Mouse (Mus musculus) layer of hippocampus, adult 9-10 months (tissue): ENCODE data around the gene 2010109A12Rik.

ENCODE experiments used
- DNase-seq: peaks from one replicate; pipeline ENCODE4 v3.0.0; 2022; ENCODE audit warnings: low spot score

The 2010109A12Rik gene

GRCm38 (mm10) chr5:93206109-93207005, at the start of gene 2010109A12Rik, which contains the start of gene Ccni:
TSS of gene 2010109A12Rik (plus strand) at chr5:93206518.
TSS of gene Ccni (minus strand) at chr5:93206495.
- DNase-seq: peak; percentile 96

DNA sequence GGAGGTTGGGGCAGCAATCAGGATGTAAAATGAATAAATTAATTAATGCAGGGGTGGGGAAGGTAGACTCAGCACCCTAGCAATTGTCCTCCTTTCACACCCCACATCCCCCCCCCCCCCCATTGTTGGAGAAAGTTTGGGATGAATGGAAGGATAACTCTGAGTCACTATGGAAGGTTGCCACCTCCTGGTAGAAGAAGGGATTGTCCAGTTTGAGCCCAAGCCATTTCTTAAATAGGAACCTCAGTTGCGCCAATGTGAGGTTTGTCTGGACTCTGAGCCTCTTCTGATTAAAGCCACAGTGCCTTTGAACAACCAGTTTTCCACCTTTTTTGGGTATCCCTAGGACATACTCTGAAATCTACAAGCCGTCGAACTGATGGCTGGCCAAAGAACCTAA, 42.8 kb upstream of the 2010109A12Rik start:
- DNase-seq: peak; percentile 66

GRCm38 (mm10) chr5:93167919-93168516, 38.3 kb upstream of the 2010109A12Rik start:
- no peak for DNase-seq

GRCm38 (mm10) chr5:93168654-93169053, 37.7 kb upstream of the 2010109A12Rik start:
- DNase-seq: no peak

- DNase-seq: no peak
Observed at GRCm38 (mm10) chr5:93171420-93171819, 34.9 kb upstream of the 2010109A12Rik start.

GRCm38 (mm10) chr5:93172536-93172935, 33.8 kb upstream of the 2010109A12Rik start:
- no peak for DNase-seq

DNA sequence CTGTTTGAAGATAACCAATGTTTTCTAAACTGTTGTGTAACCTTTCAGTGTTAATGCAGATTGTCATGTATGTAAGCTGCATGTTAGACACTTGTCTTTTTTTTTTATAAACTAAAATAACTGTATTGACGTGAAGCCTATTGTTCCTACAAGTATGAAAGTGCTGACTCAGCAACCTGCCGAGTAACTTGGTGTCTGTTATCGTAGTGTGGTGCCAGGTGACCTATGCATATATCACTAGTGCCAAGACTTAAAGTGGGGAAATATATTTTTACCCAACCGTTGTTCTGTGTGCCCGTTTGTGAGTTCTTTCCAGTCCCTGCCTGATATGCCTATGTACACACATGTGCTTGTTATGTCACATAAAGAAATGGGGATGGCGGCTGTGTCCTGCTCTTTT, 31.6 kb upstream of the 2010109A12Rik start:
- DNase-seq: no peak

GRCm38 (mm10) chr5:93178616-93179015, 27.7 kb upstream of the 2010109A12Rik start:
- peak; percentile 18 for DNase-seq

DNA sequence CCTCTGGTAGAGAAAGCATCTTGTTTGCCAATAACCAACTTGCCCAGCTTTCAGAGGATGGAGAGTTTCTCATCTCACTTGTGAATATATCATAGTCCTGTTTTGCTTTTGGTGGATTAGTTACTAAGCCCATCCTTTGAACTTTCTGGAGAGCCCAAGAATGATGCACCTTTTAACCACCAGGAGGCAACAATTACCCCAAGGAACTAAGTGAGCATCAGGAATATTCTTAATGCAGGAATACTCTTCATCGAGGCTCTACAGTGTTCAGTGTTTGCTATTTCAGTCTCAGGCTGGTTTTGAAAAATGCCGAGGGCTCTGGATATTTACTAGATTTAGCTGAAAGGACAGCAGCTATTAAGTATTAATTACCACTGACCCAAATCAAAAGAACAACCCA, 26.1 kb upstream of the 2010109A12Rik start:
- DNase-seq: no peak

- no peak for DNase-seq
Observed at GRCm38 (mm10) chr5:93183311-93183710, 23.0 kb upstream of the 2010109A12Rik start.

DNA sequence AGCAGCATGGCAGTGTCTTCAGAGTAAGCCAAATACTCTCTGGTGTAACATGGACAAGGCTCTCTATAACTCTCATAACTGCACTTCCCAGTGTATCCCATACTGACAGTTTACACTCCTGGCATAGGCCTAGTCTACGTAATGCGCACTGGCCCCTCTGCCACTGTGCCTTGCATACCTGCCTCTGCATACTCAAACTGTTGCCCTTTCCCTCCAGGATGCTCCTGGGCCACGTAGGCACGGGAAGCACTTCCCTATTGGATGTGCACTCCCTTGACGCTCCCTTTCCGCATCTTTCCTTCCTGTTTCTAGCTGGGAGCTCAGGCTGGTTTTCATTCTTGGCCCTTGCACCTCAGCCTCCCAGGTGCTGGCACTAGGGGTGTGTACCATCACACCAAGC, 21.8 kb upstream of the 2010109A12Rik start:
- no peak for DNase-seq

GRCm38 (mm10) chr5:93189607-93190006, 16.7 kb upstream of the 2010109A12Rik start:
- no peak for DNase-seq

DNA sequence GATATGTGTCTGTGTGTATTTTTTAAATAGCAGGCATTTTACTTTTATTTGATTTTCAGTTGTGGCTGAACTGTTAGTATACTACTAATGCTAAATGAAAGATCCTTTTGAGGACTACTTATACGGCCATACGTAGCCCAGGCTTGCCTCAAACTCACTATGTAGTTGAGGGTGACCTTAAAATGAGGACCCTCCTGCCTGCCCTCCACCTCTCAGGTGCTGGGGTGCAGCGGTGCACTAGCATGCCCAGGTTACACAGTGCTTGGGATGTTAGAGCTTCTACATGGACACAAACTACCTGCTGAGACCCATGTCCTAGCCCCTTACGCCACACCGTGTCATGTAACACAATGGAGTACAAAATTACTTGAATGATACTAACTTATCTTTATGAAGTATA, 15.9 kb upstream of the 2010109A12Rik start:
- no peak for DNase-seq

- no peak for DNase-seq
Observed at GRCm38 (mm10) chr5:93198232-93198631, 8.1 kb upstream of the 2010109A12Rik start.

DNA sequence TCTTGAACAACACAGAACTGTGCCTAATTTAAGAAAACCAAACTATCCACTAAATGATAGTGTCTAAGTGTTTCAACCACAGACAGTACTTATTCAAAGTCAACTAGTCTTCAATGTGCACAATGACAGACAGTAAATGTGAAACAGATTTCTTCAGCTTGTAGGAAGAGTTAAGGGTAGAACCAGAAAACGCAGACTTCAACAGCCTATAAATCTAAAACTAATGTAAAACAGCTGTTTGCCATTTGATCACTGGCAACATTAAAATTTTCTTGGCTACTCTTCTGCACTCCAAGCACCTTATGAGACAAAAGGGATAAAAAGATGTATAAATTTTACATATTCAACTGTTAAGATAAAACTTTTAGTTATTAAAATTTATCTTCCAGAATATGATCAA, 5.1 kb upstream of the 2010109A12Rik start:
- no peak for DNase-seq

DNA sequence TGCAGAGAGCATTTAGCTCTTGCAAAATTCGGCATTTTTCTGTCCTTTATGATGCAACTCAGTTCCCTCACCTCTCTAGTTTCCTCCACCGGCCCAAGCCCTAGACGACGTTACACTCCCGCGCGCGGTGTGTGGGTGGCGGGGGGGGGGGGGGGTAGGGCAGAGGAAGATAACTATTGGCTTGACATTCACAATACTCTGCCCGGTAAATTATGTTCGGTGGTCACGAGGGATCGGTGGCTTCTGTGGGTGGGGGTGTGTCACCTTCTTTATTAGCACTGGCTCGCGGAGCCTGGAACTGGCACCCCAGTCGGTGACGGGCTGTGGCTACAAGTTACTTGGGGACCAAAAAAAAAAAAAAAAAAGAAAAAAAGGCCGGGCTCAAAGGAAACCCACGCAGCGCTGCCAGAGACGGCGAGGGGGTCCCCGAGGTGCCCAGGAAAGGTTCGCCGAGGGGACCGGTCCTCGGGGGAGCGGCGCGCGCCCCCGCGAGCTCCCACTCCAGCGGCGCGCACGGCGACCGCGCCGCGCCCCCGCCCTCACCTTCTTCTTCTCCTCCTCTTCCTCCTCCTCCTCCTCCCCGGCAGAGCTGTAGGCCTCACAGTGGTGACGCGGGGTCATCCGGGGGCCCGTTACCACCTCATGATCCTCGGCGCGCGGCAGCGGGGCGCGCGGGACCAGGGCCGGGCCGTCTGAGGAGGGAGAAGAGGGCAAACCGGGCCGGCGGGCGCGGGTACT, 778 bp upstream of the 2010109A12Rik start:
- DNase-seq: no peak

DNA sequence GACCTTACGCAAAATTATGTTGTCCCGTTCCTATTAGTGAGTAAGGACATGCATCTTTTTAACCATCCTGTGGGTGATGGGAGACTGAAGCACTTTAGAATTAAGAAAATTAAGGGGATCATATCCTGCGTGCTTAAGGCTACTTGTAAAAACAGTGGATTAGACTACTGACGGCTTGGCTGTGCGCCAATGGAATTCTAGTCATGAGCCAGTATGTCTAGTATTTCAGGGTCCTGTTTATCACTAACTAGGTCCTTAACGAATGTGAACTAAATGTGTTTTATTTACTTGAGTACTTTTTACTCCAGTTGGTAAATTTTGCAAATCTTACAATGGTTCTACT, 659 bp downstream of the 2010109A12Rik start:
- no peak for DNase-seq

- DNase-seq: no peak
Observed at GRCm38 (mm10) chr5:93207555-93207954, 1.2 kb downstream of the 2010109A12Rik start.

GRCm38 (mm10) chr5:93218375-93218774, 12.1 kb downstream of the 2010109A12Rik start:
- DNase-seq: no peak

GRCm38 (mm10) chr5:93221661-93222060, 15.3 kb downstream of the 2010109A12Rik start:
- no peak for DNase-seq

GRCm38 (mm10) chr5:93224549-93224948, 18.2 kb downstream of the 2010109A12Rik start:
- DNase-seq: no peak

DNA sequence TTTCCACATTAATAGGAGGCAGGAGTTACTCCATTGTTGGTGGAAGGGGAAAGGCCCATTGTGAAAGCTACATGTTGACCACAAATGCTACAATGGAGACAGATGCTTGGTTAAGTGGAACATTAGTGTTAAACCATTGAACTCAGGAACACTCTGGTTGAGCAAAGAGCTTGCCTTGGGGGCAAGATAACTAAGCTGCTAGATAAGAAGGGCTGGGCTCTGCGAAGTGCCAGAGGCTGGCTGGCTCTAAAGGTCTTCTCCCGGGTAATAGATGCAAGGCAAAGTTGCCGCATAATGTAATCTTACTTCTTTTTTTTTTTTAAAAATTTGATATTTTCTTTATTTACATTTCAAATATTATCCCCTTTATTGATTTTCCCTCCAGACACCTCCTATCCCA, 20.8 kb downstream of the 2010109A12Rik start:
- no peak for DNase-seq

DNA sequence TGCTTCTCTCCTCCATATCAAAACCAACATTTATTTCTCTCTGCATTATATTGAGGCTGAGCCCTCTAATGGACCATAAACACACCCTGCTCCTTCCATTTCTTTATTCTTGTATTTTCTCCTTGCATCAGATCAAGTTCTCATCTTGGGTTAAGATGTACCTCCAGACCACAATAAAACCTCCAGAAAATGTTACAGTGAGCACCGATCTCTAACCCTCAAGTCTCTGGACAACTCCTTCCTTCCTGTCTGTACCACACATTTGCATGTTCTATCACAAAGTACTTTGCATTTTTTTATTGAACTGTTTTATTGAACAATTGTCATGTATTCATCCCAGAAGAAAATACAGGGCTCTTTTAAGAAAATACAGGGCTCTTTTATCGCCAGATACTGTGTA, 23.2 kb downstream of the 2010109A12Rik start:
- DNase-seq: no peak
